Mouse (Mus musculus) frontal cortex, postnatal 36 days (tissue): ENCODE data around the gene Bdh2.

Experiments used
- DNase-seq, 2 experiments: peaks; one replicate each; pipeline ENCODE4 v3.0.0; 2022; ENCODE audit warnings: low spot score in 2 of 2

The Bdh2 gene

GRCm38 (mm10) chr3:135298560-135298959 lies 17.5 kb downstream of the Bdh2 start:
- peak; percentile 31 to 51 for DNase-seq

DNA sequence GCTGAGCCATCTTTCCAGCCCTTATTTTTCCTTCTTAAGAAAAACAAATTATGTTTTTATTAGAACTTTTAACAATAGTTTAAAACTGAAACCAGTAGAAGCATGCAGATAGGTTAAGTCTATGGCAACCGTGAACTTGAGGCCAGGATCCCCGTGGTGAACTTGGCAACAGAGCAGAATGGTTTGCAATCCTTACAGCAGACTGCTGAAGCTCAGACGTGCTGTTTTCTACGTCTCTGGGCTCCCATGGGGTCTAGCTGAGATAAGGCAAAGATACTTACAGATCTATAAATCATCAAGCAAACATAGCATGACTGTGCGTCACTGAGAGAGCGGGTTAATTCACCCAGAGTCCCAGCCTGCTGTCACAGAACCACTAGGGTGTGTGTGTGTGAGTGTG lies 19.1 kb downstream of the Bdh2 start:
- no peak for DNase-seq

GRCm38 (mm10) chr3:135304060-135304459 lies 23.0 kb downstream of the Bdh2 start:
- no peak for DNase-seq

DNA sequence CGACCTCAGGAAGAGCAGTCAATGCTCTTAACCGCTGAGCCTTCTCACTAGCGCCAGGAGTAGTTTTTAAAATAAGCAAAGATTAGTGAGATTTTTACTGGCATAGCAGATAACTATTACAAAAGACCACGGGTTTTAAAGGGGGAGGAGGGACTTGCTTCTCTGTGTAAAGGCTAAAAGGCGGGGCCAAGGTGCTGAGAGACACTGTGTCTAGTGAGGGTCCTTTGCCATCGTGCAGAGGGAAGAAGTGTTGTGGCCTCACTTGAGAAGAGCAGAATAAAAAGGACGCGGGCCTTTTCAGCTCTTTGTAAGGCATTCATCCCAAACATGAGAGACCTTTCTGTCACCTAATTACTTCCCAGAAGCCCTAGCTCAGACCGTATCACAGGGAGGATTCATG lies 23.5 kb downstream of the Bdh2 start:
- DNase-seq = no peak

- peak in 1 of 2 experiments; percentile 13 for DNase-seq
Observed at GRCm38 (mm10) chr3:135307411-135308259, 26.6 kb downstream of the Bdh2 start, which contains the start of gene Slc9b2. TSS of gene Slc9b2 (plus strand) at chr3:135307700.

DNA sequence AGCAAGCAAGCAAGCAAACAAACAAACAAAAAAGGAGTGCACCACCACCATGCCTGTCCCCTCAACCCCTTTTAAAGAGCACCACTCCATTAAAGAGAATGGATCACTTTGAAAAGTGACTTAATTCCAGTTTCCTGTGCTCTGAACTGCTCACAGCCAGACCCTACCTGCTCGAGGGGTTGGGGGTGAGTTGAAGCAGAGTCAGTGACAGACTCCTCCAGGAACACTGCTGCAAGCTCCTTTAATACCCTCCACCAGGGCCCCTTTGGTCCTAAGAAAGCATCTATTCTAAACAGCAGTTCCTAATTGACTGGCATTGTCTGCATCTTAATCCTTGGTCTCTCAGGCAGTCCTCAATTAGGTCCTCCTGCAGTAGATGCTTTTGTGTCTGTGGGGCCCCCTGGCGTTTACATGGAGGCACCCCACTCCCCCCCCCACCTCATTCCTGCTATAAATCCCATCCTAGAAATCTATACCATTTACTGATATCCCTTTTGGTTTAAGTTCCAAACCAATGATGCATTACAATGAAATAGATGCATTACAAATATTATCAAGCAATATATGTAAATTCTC lies 32.0 kb downstream of the Bdh2 start:
- no peak for DNase-seq

DNA sequence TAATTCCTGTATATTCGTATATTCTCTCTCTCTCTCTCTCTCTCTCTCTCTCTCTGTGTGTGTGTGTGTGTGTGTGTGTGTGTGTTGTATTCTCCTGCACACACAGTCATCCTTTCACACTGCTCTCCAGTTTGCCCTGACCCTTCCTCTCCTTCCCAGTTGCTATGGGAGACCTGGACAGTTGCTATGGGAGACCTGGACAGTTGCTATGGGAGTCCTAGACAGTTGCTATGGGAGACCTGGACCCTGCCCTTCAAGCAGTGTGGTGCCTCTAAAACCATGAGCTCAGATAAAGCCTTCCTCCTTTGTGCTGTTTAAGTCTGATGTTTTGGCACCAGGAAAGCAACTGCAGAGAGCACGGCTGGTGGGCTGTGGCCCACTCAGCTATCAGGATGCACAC lies 32.7 kb downstream of the Bdh2 start:
- DNase-seq = no peak

DNA sequence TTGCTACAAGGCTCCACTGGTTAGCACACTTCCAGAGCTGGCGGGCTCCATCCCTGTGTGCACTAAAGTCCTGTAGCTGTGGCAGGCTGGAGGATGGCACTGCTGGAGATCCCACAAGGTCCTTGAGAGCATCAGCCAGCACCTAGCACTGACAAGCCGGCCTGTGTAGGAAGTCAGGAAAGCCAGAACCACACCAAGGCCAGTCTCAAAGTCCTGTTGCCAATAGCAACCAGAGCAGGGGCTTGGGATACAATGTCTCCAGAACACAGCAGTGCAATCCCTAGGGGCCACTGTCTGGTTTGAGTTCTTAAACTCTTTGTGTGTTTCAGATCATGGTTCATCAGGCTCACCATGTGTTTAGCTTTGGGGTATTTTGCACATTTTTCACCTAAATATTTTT lies 33.8 kb downstream of the Bdh2 start:
- DNase-seq = no peak

DNA sequence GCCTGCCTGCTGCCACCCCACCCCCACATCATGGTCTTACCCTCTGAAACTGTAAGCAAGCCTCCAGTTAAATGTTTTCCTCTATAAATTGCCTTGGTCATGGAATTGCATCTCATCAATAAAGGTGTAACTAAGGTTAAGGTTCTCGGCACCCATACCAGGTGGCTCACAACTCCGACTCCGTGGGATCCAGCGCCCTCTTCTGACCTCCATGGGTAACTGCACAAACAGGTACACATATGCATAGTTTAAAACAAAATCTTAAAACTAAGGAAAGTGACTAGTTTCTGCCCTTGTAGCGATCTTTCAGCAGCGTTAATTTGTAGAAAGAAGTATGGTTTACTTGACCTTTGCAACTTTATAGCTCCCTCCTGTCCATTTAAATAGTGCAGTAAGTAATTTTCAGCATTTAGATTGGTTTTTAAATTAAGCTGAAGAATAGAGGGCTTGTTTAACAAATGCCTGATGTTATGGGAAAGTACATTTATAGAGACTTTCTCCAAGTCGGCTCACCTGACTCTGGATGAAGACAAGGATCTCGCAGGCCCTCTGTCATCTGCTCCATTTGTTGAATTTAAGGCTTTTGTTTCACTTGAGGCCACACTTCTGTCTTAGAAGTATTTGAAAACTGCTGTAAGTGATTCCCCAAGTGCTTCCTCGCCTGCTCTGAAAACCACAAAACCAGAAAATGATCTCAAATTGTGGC lies 34.9 kb downstream of the Bdh2 start:
- no peak for DNase-seq

- DNase-seq = no peak
Observed at GRCm38 (mm10) chr3:135318331-135318730, 37.3 kb downstream of the Bdh2 start.

GRCm38 (mm10) chr3:135324354-135324753 lies 43.3 kb downstream of the Bdh2 start:
- DNase-seq = peak in 1 of 2 experiments; percentile 3

DNA sequence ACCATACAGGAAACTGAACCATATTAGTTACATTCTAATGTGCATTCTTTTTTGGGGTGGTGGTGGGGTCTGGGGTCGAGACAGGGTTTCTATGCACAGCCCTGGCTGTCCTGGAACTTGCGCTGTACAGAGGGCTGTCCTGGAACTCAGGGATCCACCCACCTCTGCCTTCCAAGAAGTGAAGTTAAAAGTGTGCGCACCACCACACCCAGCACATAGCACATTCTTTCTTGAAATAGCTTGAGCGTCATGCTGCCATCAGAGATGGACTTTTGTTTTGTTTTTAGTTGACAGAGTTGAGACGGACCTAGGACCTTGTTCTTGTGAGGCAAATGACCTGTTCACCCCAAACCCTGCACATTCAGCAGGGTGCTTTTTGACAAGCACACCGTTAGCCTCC lies 46.2 kb downstream of the Bdh2 start:
- no peak for DNase-seq

DNA sequence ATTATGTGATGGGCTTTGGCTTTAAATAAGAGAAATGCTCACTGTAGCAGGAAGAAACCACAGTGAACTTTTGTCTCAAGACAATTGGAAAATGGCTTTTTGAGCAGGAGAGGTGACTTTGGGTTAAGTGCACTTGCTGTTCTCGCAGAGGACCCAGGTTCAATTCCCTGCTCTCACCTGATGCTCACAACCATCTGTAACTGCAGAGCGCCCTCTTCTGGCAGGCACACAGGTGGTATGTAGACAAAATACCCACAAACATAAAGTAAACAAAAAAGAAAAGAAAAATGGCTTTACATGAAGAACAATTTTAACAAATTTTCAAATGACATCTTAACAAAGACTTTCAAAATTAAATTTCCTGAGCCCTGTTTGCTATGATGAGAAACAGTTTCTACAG lies 46.6 kb downstream of the Bdh2 start:
- no peak for DNase-seq

- peak; percentile 19 to 37 for DNase-seq
Observed at GRCm38 (mm10) chr3:135328560-135328959, 47.5 kb downstream of the Bdh2 start.

GRCm38 (mm10) chr3:135332691-135333090 lies 51.7 kb downstream of the Bdh2 start:
- no peak for DNase-seq

GRCm38 (mm10) chr3:135333763-135334162 lies 52.7 kb downstream of the Bdh2 start:
- no peak for DNase-seq

DNA sequence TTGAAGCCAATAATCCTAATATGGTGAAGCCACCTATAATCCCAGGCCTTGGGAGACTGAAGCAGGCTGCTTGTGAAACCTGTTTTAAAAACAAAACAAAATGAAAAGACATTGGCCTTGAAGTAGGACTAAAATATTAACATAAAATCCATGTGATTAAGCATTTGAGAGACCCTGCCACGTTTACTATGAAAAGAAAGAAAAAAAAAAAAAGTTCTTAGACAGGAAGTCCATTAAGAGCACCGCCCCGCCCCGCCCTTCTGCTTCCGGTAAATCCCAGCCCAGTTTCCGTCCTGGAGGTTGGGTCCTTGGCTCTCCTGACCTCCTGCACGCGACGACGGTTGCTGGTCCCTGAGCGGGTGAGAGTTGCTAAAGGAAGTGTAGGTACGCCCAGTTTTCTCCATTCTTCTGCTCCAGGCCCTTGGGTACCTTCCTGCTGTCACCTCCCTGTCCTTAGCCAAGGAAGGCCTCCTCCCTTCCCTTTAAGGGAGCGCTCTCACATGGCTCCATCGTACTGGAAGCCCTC lies 66.8 kb downstream of the Bdh2 start, which contains the start of gene Slc9b1:
TSS of gene Slc9b1 (plus strand) at position 291 of the 526 bp plus-strand sequence.
- no peak for DNase-seq

GRCm38 (mm10) chr3:135349022-135349421 lies 68.0 kb downstream of the Bdh2 start:
- no peak for DNase-seq

DNA sequence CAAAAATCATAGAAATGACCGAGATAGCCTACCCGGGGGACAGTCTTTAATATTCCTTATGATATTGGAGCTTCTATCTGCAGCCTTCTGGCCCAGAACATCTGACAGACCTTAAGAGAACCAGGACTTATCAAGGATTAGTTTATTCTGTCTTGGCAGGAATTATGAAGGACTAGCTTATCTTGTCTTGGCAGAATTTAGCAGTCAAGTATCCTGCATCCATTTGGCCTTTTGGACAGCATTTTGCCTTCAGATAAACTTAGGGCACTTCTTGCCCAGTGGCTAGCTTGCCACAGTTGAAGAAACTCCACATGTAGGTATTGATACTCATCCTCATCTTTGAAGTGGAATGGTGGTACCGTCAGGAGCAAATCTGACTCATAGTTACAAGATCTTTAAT lies 70.8 kb downstream of the Bdh2 start:
- no peak for DNase-seq
